Mouse (Mus musculus): ENCODE measurements at regions not wholly inside any gene's neighbourhood (a gene's known extent, or its start where the extent isn't known, plus 50 kb on each side); places are given as distances from the start of the nearest gene placed in this dataset.

- no peak for TF ChIP-seq POLR2A (IDR thresholded peaks at IDR 0.05; ENCODE audit: borderline replicate concordance, control insufficient read depth, low read depth, low read length)
- no peak for TF ChIP-seq CTCF (IDR thresholded peaks at IDR 0.05; ENCODE audit: control insufficient read depth, insufficient read depth, low read length)
Observed at GRCm38 (mm10) chr5:118321719-118322455, 76.9 kb downstream of the 2410131K14Rik start.

Data from bone marrow, adult 2 months (tissue).